Mouse (Mus musculus) G1E (cell line): ENCODE results near the gene Rtn4rl1.

Experiments used
- CTCF ChIP-seq: IDR thresholded peaks from 2 replicates; pipeline ENCODE4 v1.5.1; 2012; ENCODE audit warnings: low read depth, low read length, inconsistent platforms, mixed read lengths
- POLR2AphosphoS5 ChIP-seq: IDR thresholded peaks from 2 replicates; pipeline ENCODE4 v1.6.1; 2012; ENCODE audit warnings: low read depth, low read length, inconsistent platforms; ENCODE audit not compliant: insufficient replicate concordance

DNA sequence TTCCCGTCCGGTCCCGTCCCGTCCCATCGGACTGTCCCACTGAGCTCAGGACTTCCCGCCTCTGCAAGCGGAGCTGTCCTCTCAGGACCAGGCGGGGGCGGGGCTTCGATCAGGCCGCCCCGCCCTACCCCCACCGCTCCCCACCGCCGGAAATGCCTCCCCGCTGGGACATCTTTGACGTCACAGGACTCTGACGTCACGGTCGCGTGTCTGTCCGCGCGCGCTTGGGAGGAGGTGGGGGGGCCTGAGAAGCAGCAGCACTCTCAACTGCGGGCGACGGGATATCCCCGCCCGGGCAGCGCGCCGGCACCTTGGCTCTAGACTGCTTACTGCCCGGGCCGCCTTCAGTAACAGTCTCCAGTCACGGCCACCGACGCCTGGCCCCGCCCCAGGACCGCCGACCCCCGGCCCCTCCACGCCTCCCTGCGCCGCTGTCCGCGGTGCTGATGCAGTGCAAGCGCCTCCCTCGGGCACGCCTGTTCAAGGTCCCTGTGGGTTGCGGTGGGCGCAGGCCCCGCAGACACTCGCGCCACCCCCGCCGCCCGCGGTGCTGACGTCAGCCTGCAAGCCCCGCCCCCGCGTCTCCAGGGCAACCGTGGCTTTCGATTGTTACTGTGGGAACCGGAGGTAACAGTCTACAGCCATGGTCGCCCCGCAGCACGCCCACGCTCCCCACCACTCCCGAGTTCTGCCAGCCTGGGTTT is 20.3 kb upstream of the Rtn4rl1 start:
- no peak for TF ChIP-seq CTCF
- no peak for TF ChIP-seq POLR2AphosphoS5
